Mouse (Mus musculus) bone marrow macrophage, adult 2 months (primary cell): ENCODE results near the gene Sgcg. TPM values are rescaled to one million over a fixed set of nuclear protein-coding genes. Genes with fewer than 3 reads are reported as not detected.

Experiments
- H3K27ac ChIP-seq: 2 replicates; pipeline ENCODE4 v1.5.1; 2012; ENCODE audit warnings: low read depth, low read length; ENCODE audit not compliant: insufficient read depth
- H3K4me1 ChIP-seq: 2 replicates; pipeline ENCODE4 v1.6.1; 2012; ENCODE audit warnings: low read length; ENCODE audit not compliant: control insufficient read depth, insufficient read depth
- H3K4me3 ChIP-seq: 2 replicates; pipeline ENCODE4 v1.5.1; 2012; ENCODE audit warnings: mild to moderate bottlenecking, low read length, moderate library complexity; ENCODE audit not compliant: insufficient read depth
- CTCF ChIP-seq: IDR thresholded peaks from 2 replicates; pipeline ENCODE4 v1.5.1; 2012; ENCODE audit warnings: low read depth, mild to moderate bottlenecking, low read length, moderate library complexity
- POLR2A ChIP-seq: IDR thresholded peaks from 2 replicates; pipeline ENCODE4 v1.6.1; 2012; ENCODE audit warnings: mild to moderate bottlenecking, low read depth, low read length, borderline replicate concordance
- polyA plus RNA-seq: library from polyadenylated mRNA; stranded (reverse); fragments of >200 nt; gene quantifications from 2 replicates; pipeline ENCODE4 v1.2.4, GENCODE M21; 2012; ENCODE audit not compliant: missing spikeins, insufficient read depth, insufficient read length

Gene Sgcg
- polyA plus RNA-seq, 1 experiment, result not detected

GRCm38 (mm10) chr14:61235846-61236474 is 22.3 kb downstream of the Sgcg start:
- H3K4me1 ChIP-seq, result peaks cover 6% of the 10 kb centered on the region
- no peak overlapping the region for H3K4me3 ChIP-seq
- no peak for TF ChIP-seq CTCF
- TF ChIP-seq POLR2A, result no peak

GRCm38 (mm10) chr14:61232016-61232568 is 26.2 kb downstream of the Sgcg start:
- no peak for TF ChIP-seq POLR2A
- TF ChIP-seq CTCF, result no peak
- Histone ChIP-seq H3K4me1 (no peaks in the 10 kb centered on the region), H3K27ac (no peak overlapping the region), H3K4me3 (no peak overlapping the region)

More at GRCm38 (mm10) chr14:61235846-61236474, 22.3 kb downstream of the Sgcg start:
- no peak overlapping the region for H3K27ac ChIP-seq

GRCm38 (mm10) chr14:61230179-61230578 is 28.1 kb downstream of the Sgcg start:
- TF ChIP-seq CTCF (no peak), POLR2A (no peak)
- Histone ChIP-seq H3K27ac (no peak overlapping the region), H3K4me3 (no peak overlapping the region), H3K4me1 (no peaks in the 10 kb centered on the region)

- Histone ChIP-seq H3K4me3 (no peak overlapping the region), H3K4me1 (no peaks in the 10 kb centered on the region), H3K27ac (no peak overlapping the region)
- TF ChIP-seq POLR2A, result no peak
- TF ChIP-seq CTCF, result no peak
Observed at GRCm38 (mm10) chr14:61229763-61230162, 28.5 kb downstream of the Sgcg start.

- TF ChIP-seq POLR2A (no peak), CTCF (no peak)
- H3K4me3 ChIP-seq, result no peak overlapping the region
- no peak overlapping the region for H3K27ac ChIP-seq
- H3K4me1 ChIP-seq, result peaks cover 8% of the 10 kb centered on the region
Observed at GRCm38 (mm10) chr14:61226151-61226550, 32.1 kb downstream of the Sgcg start.

- TF ChIP-seq POLR2A (no peak), CTCF (no peak)
- Histone ChIP-seq H3K4me1 (peaks cover 8% of the 10 kb centered on the region), H3K4me3 (no peak overlapping the region), H3K27ac (no peak overlapping the region)
Observed at GRCm38 (mm10) chr14:61224387-61225077, 33.8 kb downstream of the Sgcg start.

GRCm38 (mm10) chr14:61223740-61224139 is 34.5 kb downstream of the Sgcg start:
- H3K27ac ChIP-seq, result no peak overlapping the region
- peaks cover 8% of the 10 kb centered on the region for H3K4me1 ChIP-seq
- TF ChIP-seq POLR2A (no peak), CTCF (no peak)
- no peak overlapping the region for H3K4me3 ChIP-seq

GRCm38 (mm10) chr14:61222506-61222905 is 35.8 kb downstream of the Sgcg start:
- no peak for TF ChIP-seq CTCF
- TF ChIP-seq POLR2A, result no peak
- H3K27ac ChIP-seq, result no peak overlapping the region

GRCm38 (mm10) chr14:61221166-61221565 is 37.1 kb downstream of the Sgcg start:
- peaks cover 8% of the 10 kb centered on the region for H3K4me1 ChIP-seq
- no peak overlapping the region for H3K27ac ChIP-seq
- H3K4me3 ChIP-seq, result no peak overlapping the region
- no peak for TF ChIP-seq CTCF

More at GRCm38 (mm10) chr14:61222506-61222905, 35.8 kb downstream of the Sgcg start:
- no peak overlapping the region for H3K4me3 ChIP-seq
- H3K4me1 ChIP-seq, result peaks cover 8% of the 10 kb centered on the region

GRCm38 (mm10) chr14:61211754-61212153 is 46.5 kb downstream of the Sgcg start:
- Histone ChIP-seq H3K27ac (no peak overlapping the region), H3K4me3 (no peak overlapping the region), H3K4me1 (no peaks in the 10 kb centered on the region)
- TF ChIP-seq POLR2A, result no peak
- no peak for TF ChIP-seq CTCF
